Mouse (Mus musculus) liver, adult 2 months (tissue): ENCODE measurements around the gene Timp2.

Source experiments
- CTCF ChIP-seq: fragments of 200-500 bp; IDR thresholded peaks from 2 replicates; pipeline ENCODE4 v1.5.1; 2011; ENCODE audit warnings: low read depth, low read length, control low read depth
- POLR2A ChIP-seq: fragments of 200-500 bp; IDR thresholded peaks from 2 replicates; pipeline ENCODE4 v1.6.1; 2011; ENCODE audit warnings: low read length, control low read depth; ENCODE audit not compliant: insufficient read depth; ENCODE audit errors: extremely low read depth

GRCm38 (mm10) chr11:118374506-118374905 is 19.0 kb upstream of the Timp2 start:
- TF ChIP-seq CTCF, result no peak
- no peak for TF ChIP-seq POLR2A
